Mouse (Mus musculus) CH12.LX (cell line): ENCODE measurements at regions not wholly inside any gene's neighbourhood (a gene's known extent, or its start where the extent isn't known, plus 50 kb on each side); places are given as distances from the start of the nearest gene placed in this dataset.
A peak's percentile ranks its signal among the peaks of the same experiment; 100 is the strongest.

Source experiments
- DNase-seq: peaks from one replicate; pipeline ENCODE4 v3.0.0-alpha.2; 2013; ENCODE audit errors: extremely low read depth
- H3K27ac ChIP-seq: 2 replicates; pipeline ENCODE4 v1.5.1; 2012; ENCODE audit warnings: low read depth, mild to moderate bottlenecking, control low read depth, moderate library complexity; ENCODE audit not compliant: insufficient read depth
- H3K27me3 ChIP-seq: replicated peaks from 2 replicates; pipeline ENCODE3; 2012; ENCODE audit warnings: inconsistent platforms
- H3K36me3 ChIP-seq, 2 experiments: replicated peaks in 1 of 2; 2 replicates each; pipeline versions ENCODE3 to v1.6.1; 2012; ENCODE audit warnings: inconsistent platforms in 1 of 2, low read length in 1 of 2, mild to moderate bottlenecking in 1 of 2, mixed read lengths in 1 of 2, moderate library complexity in 1 of 2; ENCODE audit not compliant: control insufficient read depth in 1 of 2, insufficient read depth in 1 of 2
- H3K4me1 ChIP-seq, 2 experiments: 2 replicates each; pipeline ENCODE4 v1.6.1; 2012; ENCODE audit warnings: inconsistent platforms in 1 of 2, moderate library complexity in 1 of 2; ENCODE audit not compliant: insufficient read depth in 2 of 2, control insufficient read depth in 1 of 2
- H3K4me2 ChIP-seq: 2 replicates; pipeline ENCODE4 v1.6.1; 2012; ENCODE audit warnings: low read depth, mild to moderate bottlenecking, control low read depth; ENCODE audit not compliant: poor library complexity, insufficient read depth, severe bottlenecking
- H3K4me3 ChIP-seq, 3 experiments: fragments of 150-350 bp in 1 of 3; sonication (generic) in 1 of 3; replicated peaks in 1 of 3; 2 replicates each; pipeline versions ENCODE3 to v1.5.1; 2011 to 2012; ENCODE audit warnings: low read depth in 2 of 3, low read length in 2 of 3, mild to moderate bottlenecking in 2 of 3, moderate library complexity in 2 of 3, control low read depth in 1 of 3, improper control_type of control experiment in 1 of 3, inconsistent platforms in 1 of 3, mixed read lengths in 1 of 3; ENCODE audit not compliant: poor library complexity in 1 of 3
- H3K79me2 ChIP-seq: replicated peaks from 2 replicates; pipeline ENCODE4 v1.6.1; 2012; ENCODE audit warnings: mild to moderate bottlenecking, moderate library complexity; ENCODE audit not compliant: control insufficient read depth, poor library complexity, insufficient read depth, severe bottlenecking; ENCODE audit errors: extremely low read depth
- H3K9ac ChIP-seq: 2 replicates; pipeline ENCODE4 v1.6.1; 2012; ENCODE audit warnings: low read depth, mild to moderate bottlenecking, control low read depth, moderate library complexity; ENCODE audit not compliant: insufficient read depth
- H3K9me3 ChIP-seq: replicated peaks from 2 replicates; pipeline ENCODE3; 2012; ENCODE audit warnings: low read length, inconsistent platforms, mixed read lengths
- BHLHE40 ChIP-seq: IDR thresholded peaks from 2 replicates; pipeline ENCODE4 v1.6.1; 2011; ENCODE audit warnings: mild to moderate bottlenecking, low read depth, low read length, improper control_type of control experiment
- E2F4 ChIP-seq: IDR thresholded peaks from 2 replicates; pipeline ENCODE4 v1.6.1; 2011; ENCODE audit warnings: low read depth, low read length, improper control_type of control experiment; ENCODE audit not compliant: insufficient replicate concordance
- GABPA ChIP-seq: IDR thresholded peaks from 2 replicates; pipeline ENCODE4 v1.6.1; 2012; ENCODE audit warnings: low read depth, low read length, improper control_type of control experiment, inconsistent platforms; ENCODE audit not compliant: insufficient replicate concordance
- HCFC1 ChIP-seq: IDR thresholded peaks from 2 replicates; pipeline ENCODE4 v1.6.1; 2012; ENCODE audit warnings: low read depth, mild to moderate bottlenecking, inconsistent platforms, low read length, improper control_type of control experiment
- JUND ChIP-seq: conservative IDR thresholded peaks from 2 replicates; pipeline ENCODE4 v1.6.1; 2011; ENCODE audit warnings: low read depth, low read length, improper control_type of control experiment
- KAT2A ChIP-seq: IDR thresholded peaks from 2 replicates; pipeline ENCODE4 v1.6.1; 2012; ENCODE audit warnings: low read length, improper control_type of control experiment, inconsistent platforms; ENCODE audit not compliant: insufficient replicate concordance
- MAFK ChIP-seq: IDR thresholded peaks from 2 replicates; pipeline ENCODE4 v1.6.1; 2011; ENCODE audit warnings: low read length, improper control_type of control experiment; ENCODE audit not compliant: insufficient replicate concordance
- MAZ ChIP-seq: IDR thresholded peaks from 2 replicates; pipeline ENCODE4 v1.6.1; 2012; ENCODE audit warnings: low read depth, mild to moderate bottlenecking, inconsistent platforms, low read length, improper control_type of control experiment, moderate library complexity
- MEF2A ChIP-seq: IDR thresholded peaks from 2 replicates; pipeline ENCODE4 v1.6.1; 2014; ENCODE audit warnings: low read depth, mild to moderate bottlenecking, inconsistent platforms, low read length, improper control_type of control experiment, borderline replicate concordance
- NELFE ChIP-seq: IDR thresholded peaks from 2 replicates; pipeline ENCODE4 v1.6.1; 2011; ENCODE audit warnings: low read depth, low read length, improper control_type of control experiment
- PAX5 ChIP-seq: IDR thresholded peaks from 2 replicates; pipeline ENCODE4 v1.6.1; 2012; ENCODE audit warnings: low read length, inconsistent platforms, mixed read lengths
- RCOR1 ChIP-seq: conservative IDR thresholded peaks from 2 replicates; pipeline ENCODE4 v1.6.1; 2012; ENCODE audit warnings: low read depth, mild to moderate bottlenecking, inconsistent platforms, low read length, improper control_type of control experiment
- SIN3A ChIP-seq: IDR thresholded peaks from 2 replicates; pipeline ENCODE4 v1.6.1; 2012; ENCODE audit warnings: low read length, improper control_type of control experiment, inconsistent platforms
- TBP ChIP-seq: conservative IDR thresholded peaks from 2 replicates; pipeline ENCODE4 v1.6.1; 2011; ENCODE audit warnings: low read depth, low read length, improper control_type of control experiment
- USF1 ChIP-seq: IDR thresholded peaks from 2 replicates; pipeline ENCODE4 v1.6.1; 2014; ENCODE audit warnings: low read depth, mild to moderate bottlenecking, inconsistent platforms, low read length, improper control_type of control experiment
- dilution Hi-C: fragments of 300-500 bp; cut with MboI; formaldehyde crosslinking; loops from 2 replicates; pipeline ENCODE4 v1.14.3; 2020; ENCODE audit warnings: low sequenced_read_pairs; ENCODE audit not compliant: extremely low pct_unique_long_range_greater_than_20kb, extremely low pct_ligation_motif_present
- in situ Hi-C: fragments of 300-500 bp; cut with MboI; formaldehyde crosslinking; loops from 3 replicates; pipeline ENCODE4 v1.14.3; 2019; ENCODE audit warnings: low sequenced_read_pairs, low pct_ligation_motif_present, low pct_unique_long_range_greater_than_20kb, mixed read lengths

GRCm38 (mm10) chr14:46491182-46491581, 100.7 kb upstream of the Bmp4 start:
- H3K9ac ChIP-seq, result no peak overlapping the region
- TF ChIP-seq GABPA (no peak), RCOR1 (no peak), SIN3A (no peak)
- TF ChIP-seq, all 38 proteins: peak for 0
- no peaks in the 10 kb centered on the region for H3K27me3 ChIP-seq
- H3K79me2 ChIP-seq, result no peaks in the 10 kb centered on the region
- in situ Hi-C loops, result no loop called here
- dilution Hi-C loops, result no loop called here
- H3K4me2 ChIP-seq, result no peak overlapping the region
- no peak overlapping the region for H3K4me3 ChIP-seq
- no peaks in the 10 kb centered on the region for H3K36me3 ChIP-seq
- no peaks in the 10 kb centered on the region for H3K4me1 ChIP-seq
- no peaks in the 10 kb centered on the region for H3K9me3 ChIP-seq
- no peak for DNase-seq
- no peak overlapping the region for H3K27ac ChIP-seq

GRCm38 (mm10) chr14:46487551-46487950, 97.1 kb upstream of the Bmp4 start:
- Histone ChIP-seq H3K4me2 (no peak overlapping the region), H3K27ac (no peak overlapping the region), H3K9ac (no peak overlapping the region), H3K36me3 (no peaks in the 10 kb centered on the region), H3K79me2 (no peaks in the 10 kb centered on the region), H3K4me3 (no peak overlapping the region), H3K4me1 (no peaks in the 10 kb centered on the region), H3K27me3 (no peaks in the 10 kb centered on the region), H3K9me3 (no peaks in the 10 kb centered on the region)
- dilution Hi-C loops (no loop called here), in situ Hi-C loops (no loop called here)
- no peak for DNase-seq
- TF ChIP-seq E2F4 (no peak), USF1 (no peak), MAFK (0 out of 2 replicates have a peak, but pooled peaks have one; percentile 46)

GRCm38 (mm10) chr14:46480396-46480795, 89.9 kb upstream of the Bmp4 start:
- in situ Hi-C loops, result no loop called here

More at GRCm38 (mm10) chr14:46480396-46480795, 89.9 kb upstream of the Bmp4 start:
- dilution Hi-C loops, result no loop called here
- H3K4me3 ChIP-seq, result no peak overlapping the region
- no peak overlapping the region for H3K27ac ChIP-seq
- no peaks in the 10 kb centered on the region for H3K79me2 ChIP-seq
- no peak overlapping the region for H3K9ac ChIP-seq
- H3K4me2 ChIP-seq, result no peak overlapping the region
- no peaks in the 10 kb centered on the region for H3K9me3 ChIP-seq
- TF ChIP-seq KAT2A, result no peak
- TF ChIP-seq NELFE, result no peak
- TF ChIP-seq MEF2A, result no peak
- no peak for TF ChIP-seq PAX5
- TF ChIP-seq TBP, result no peak
- no peak for TF ChIP-seq MAZ
- TF ChIP-seq BHLHE40, result no peak
- no peak for TF ChIP-seq MAFK
- TF ChIP-seq HCFC1, result no peak
- TF ChIP-seq JUND, result no peak
- H3K4me1 ChIP-seq, result no peaks in the 10 kb centered on the region; a peak in 1 of 4 replicates
- H3K36me3 ChIP-seq, result no peaks in the 10 kb centered on the region
- no peak for DNase-seq
- H3K27me3 ChIP-seq, result no peaks in the 10 kb centered on the region
